16 mouse cellular contexts compared by ENCODE assay signal in the genomic region with DNA sequence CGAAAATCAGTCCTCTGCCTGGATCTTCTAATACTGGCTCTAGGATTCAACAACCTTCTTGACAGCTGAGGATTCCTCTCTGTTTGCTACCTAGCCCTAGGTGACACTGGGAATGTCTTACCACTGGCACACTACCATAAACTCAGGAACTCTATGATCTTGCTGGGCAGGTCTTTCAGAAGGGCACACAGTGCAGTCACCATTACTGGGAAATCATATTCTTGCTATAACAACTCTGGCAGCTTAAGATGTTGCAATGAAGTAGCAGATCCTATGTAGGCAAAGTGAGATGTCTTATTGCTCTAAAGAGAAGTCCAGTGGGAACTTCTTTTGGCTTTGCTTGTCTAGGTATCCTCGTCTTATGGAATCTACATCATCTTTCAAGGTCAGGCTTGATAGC.
"Had no signal": no experiment of that assay in that cellular context is flagged by ENCODE, and none has a peak within 500 bp of the region (broad histone marks: within the 10 kb centered on the region; RNA-seq: fewer than 3 reads in every experiment).

No protein-coding gene starts in this region.

- H3K27me3 ChIP-seq: neural tube, embryonic 12.5 days; neural tube, embryonic 13.5 days; neural tube, embryonic 15.5 days; stomach, embryonic 15.5 days had no signal

- H3K4me2 ChIP-seq: neural tube, embryonic 12.5 days; neural tube, embryonic 13.5 days; neural tube, embryonic 15.5 days; stomach, embryonic 15.5 days had no signal

- H3K9ac ChIP-seq: neural tube, embryonic 12.5 days; neural tube, embryonic 13.5 days; neural tube, embryonic 15.5 days; stomach, embryonic 15.5 days had no signal

- H3K9me3 ChIP-seq: neural tube, embryonic 12.5 days; neural tube, embryonic 13.5 days; neural tube, embryonic 15.5 days; stomach, embryonic 15.5 days had no signal

- H3K27ac ChIP-seq: neural tube, embryonic 12.5 days; neural tube, embryonic 13.5 days; neural tube, embryonic 15.5 days; stomach, embryonic 15.5 days; stomach, postnatal 0 days had no signal

- H3K4me3 ChIP-seq: neural tube, embryonic 12.5 days; neural tube, embryonic 13.5 days; neural tube, embryonic 15.5 days; stomach, embryonic 15.5 days had no signal

- H3K36me3 ChIP-seq: neural tube, embryonic 12.5 days; neural tube, embryonic 13.5 days; neural tube, embryonic 15.5 days; stomach, embryonic 15.5 days had no signal

- DNase-seq: retina, postnatal 1 day; right cerebral cortex, adult 18-20 months; right cerebral cortex, postnatal 14 days; right cerebral cortex, postnatal 25 days; right cerebral cortex, postnatal 4 days; spleen, adult 18-20 months; thymus, adult 18-20 months; thymus, adult 2 months; thymus, postnatal 14 days; thymus, postnatal 36 days; thymus, postnatal 4 days had no signal
